In the genomic region with DNA sequence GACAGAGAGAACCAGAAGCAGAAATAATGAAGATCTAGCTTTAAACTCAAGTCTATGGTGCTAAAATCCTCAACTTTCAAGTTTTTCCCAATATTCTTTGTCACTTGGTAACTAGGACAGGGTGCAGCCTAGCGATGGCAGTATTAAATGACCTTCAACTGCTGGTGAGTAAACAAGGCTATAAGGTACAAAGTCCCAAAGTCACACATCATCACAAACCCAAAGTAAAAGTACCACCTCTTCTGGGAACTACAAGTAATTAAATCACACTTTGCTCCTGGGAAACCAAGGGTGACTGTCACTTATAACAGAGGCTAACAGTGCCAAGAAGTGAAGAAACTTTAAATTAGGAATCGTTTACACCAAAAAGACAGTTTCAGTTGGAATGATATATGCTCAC, we compare ENCODE assay signal across 8 mouse cellular contexts. TPM values are rescaled to one million over a fixed set of nuclear protein-coding genes. Genes with fewer than 3 reads are reported as not detected.
DNase-seq lines count a peak whose midpoint lies in the region; ATAC-seq lines count a peak whose summit lies in the region.

No protein-coding gene starts in this region.

- H3K9ac ChIP-seq in heart, embryonic 11.5 days (ENCODE audit: low read depth, low read length), result no peak overlapping the region
- no peak overlapping the region for H3K9ac ChIP-seq in embryonic facial prominence, embryonic 13.5 days
- no peak overlapping the region for H3K9ac ChIP-seq in kidney, embryonic 14.5 days (ENCODE audit: low read depth, low read length)
- no peak overlapping the region for H3K9ac ChIP-seq in midbrain, embryonic 13.5 days (replicated peaks)

- no peak for DNase-seq in heart, adult 18-20 months
- no peak for DNase-seq in testis, postnatal 10 days (ENCODE audit: low spot score)
- DNase-seq in left cerebral cortex, postnatal 10 days (ENCODE audit: extremely low spot score in 1 of 2, low spot score in 2 of 2), result no peak

- intact Hi-C loops in left cerebral cortex, postnatal 10 days (cut with DNase I), result no loop called here

- H3K36me3 ChIP-seq in heart, embryonic 11.5 days (ENCODE audit: control insufficient read depth, insufficient read depth, low read length), result no peaks in the 10 kb centered on the region
- H3K36me3 ChIP-seq in embryonic facial prominence, embryonic 13.5 days, result no peaks in the 10 kb centered on the region
- H3K36me3 ChIP-seq in kidney, embryonic 14.5 days (ENCODE audit: control insufficient read depth, insufficient read depth, low read length), result no peaks in the 10 kb centered on the region
- H3K36me3 ChIP-seq in midbrain, embryonic 13.5 days, result no peaks in the 10 kb centered on the region

- H3K4me2 ChIP-seq in heart, embryonic 11.5 days, result peak overlapping the region; percentile 77
- peak overlapping the region; percentile 81 for H3K4me2 ChIP-seq in embryonic facial prominence, embryonic 13.5 days
- H3K4me2 ChIP-seq in kidney, embryonic 14.5 days (replicated peaks; ENCODE audit: low read depth, low read length), result peak overlapping the region; percentile 77
- H3K4me2 ChIP-seq in midbrain, embryonic 13.5 days (replicated peaks), result peak overlapping the region; percentile 71

- H3K27ac ChIP-seq in heart, embryonic 11.5 days (ENCODE audit: low read depth, low read length), result no peak overlapping the region
- no peak overlapping the region for H3K27ac ChIP-seq in embryonic facial prominence, embryonic 13.5 days
- no peak overlapping the region for H3K27ac ChIP-seq in kidney, embryonic 14.5 days (ENCODE audit: low read depth, low read length)
- H3K27ac ChIP-seq in midbrain, embryonic 13.5 days, result no peak overlapping the region

- H3K27me3 ChIP-seq in heart, embryonic 11.5 days (ENCODE audit: control insufficient read depth, insufficient read depth, low read length), result no peaks in the 10 kb centered on the region
- no peaks in the 10 kb centered on the region for H3K27me3 ChIP-seq in embryonic facial prominence, embryonic 13.5 days
- H3K27me3 ChIP-seq in kidney, embryonic 14.5 days (ENCODE audit: control insufficient read depth, insufficient read depth, low read length), result no peaks in the 10 kb centered on the region
- H3K27me3 ChIP-seq in midbrain, embryonic 13.5 days, result no peaks in the 10 kb centered on the region

- no peak overlapping the region for H3K4me3 ChIP-seq in heart, embryonic 11.5 days (ENCODE audit: low read depth, low read length)
- H3K4me3 ChIP-seq in embryonic facial prominence, embryonic 13.5 days, result peak overlapping the region; percentile 94
- peak overlapping the region; percentile 97; the same call in 1 of the 2 replicates for H3K4me3 ChIP-seq in kidney, embryonic 14.5 days (ENCODE audit: low read length)
- H3K4me3 ChIP-seq in midbrain, embryonic 13.5 days (replicated peaks), result peak overlapping the region; percentile 97

- no peaks in the 10 kb centered on the region for H3K9me3 ChIP-seq in heart, embryonic 11.5 days (replicated peaks; ENCODE audit: control insufficient read depth, low read length)
- no peaks in the 10 kb centered on the region for H3K9me3 ChIP-seq in embryonic facial prominence, embryonic 13.5 days
- no peaks in the 10 kb centered on the region for H3K9me3 ChIP-seq in kidney, embryonic 14.5 days (ENCODE audit: control insufficient read depth, low read length)
- H3K9me3 ChIP-seq in midbrain, embryonic 13.5 days, result no peaks in the 10 kb centered on the region

- peaks cover 11% of the 10 kb centered on the region for H3K4me1 ChIP-seq in heart, embryonic 11.5 days (ENCODE audit: control insufficient read depth, insufficient read depth, low read length)
- H3K4me1 ChIP-seq in embryonic facial prominence, embryonic 13.5 days, result peaks cover 20% of the 10 kb centered on the region
- peaks cover 20% of the 10 kb centered on the region for H3K4me1 ChIP-seq in kidney, embryonic 14.5 days (ENCODE audit: control insufficient read depth, insufficient read depth, low read length)
- H3K4me1 ChIP-seq in midbrain, embryonic 13.5 days (replicated peaks), result peaks cover 42% of the 10 kb centered on the region

- 63% methylated on average over 2 of the region's 2 CpGs for WGBS in heart, embryonic 11.5 days (ENCODE audit: insufficient replicate concordance)
- WGBS in embryonic facial prominence, embryonic 13.5 days, result 71% methylated on average over 2 of the region's 2 CpGs
- whole genome bisulfite sequencing in kidney, embryonic 14.5 days, result 14% methylated on average over 2 of the region's 2 CpGs
- WGBS in midbrain, embryonic 13.5 days, result 81% methylated on average over 2 of the region's 2 CpGs

- ATAC-seq in heart, embryonic 11.5 days (replicated peaks; ENCODE audit: insufficient number of reproducible peaks, low FRiP score, low TSS enrichment), result no peak
- no peak for ATAC-seq in embryonic facial prominence, embryonic 13.5 days (ENCODE audit: insufficient number of reproducible peaks, insufficient read depth, low FRiP score, low TSS enrichment, low read depth)
- ATAC-seq in kidney, embryonic 14.5 days (ENCODE audit: low FRiP score, low TSS enrichment), result no peak
- ATAC-seq in midbrain, embryonic 13.5 days, result no peak
- ATAC-seq in megakaryocyte-erythroid progenitor cell, adult 5-6 weeks (replicated peaks; ENCODE audit: low FRiP score, low TSS enrichment, poor library complexity, severe bottlenecking), result no peak

RNA-seq across cellular contexts. Expression of gene Lrp6, which starts 2.2 kb away (rescaled TPM):
- polyA plus RNA-seq in heart, embryonic 11.5 days (2014; fragmentation: Nextera tagmentation; extraction: Ambion mirVana), result 20.6 and 20.8 TPM in 2 replicates
- 10 to 100 TPM; 46.0 to 47.9 TPM for total RNA-seq in heart, adult 18-20 months (2021)
- polyA plus RNA-seq in embryonic facial prominence, embryonic 13.5 days (2015; fragmentation: Nextera tagmentation; extraction: Ambion mirVana), result 34.2 and 43.6 TPM in 2 replicates
- polyA plus RNA-seq in kidney, embryonic 14.5 days (2014; fragmentation: Nextera tagmentation; extraction: Ambion mirVana), result 32.6 and 49.7 TPM in 2 replicates
- 23.6 and 24.3 TPM in 2 replicates for polyA plus RNA-seq in midbrain, embryonic 13.5 days (2015; fragmentation: Nextera tagmentation; extraction: Ambion mirVana)
- 22.9 and 31.8 TPM in 2 replicates for total RNA-seq in megakaryocyte-erythroid progenitor cell, adult 5-6 weeks (2014; fragmentation: Nextera tagmentation)
- total RNA-seq in megakaryocyte-erythroid progenitor cell, adult 5-6 weeks (2017), result 40.6 and 50.7 TPM in 2 replicates
- total RNA-seq in left cerebral cortex, postnatal 10 days (2021), result 10 to 100 TPM; 41.2 to 44.0 TPM
